In genomic region chr12:105032832-105033775, GRCm38 (mm10) we compare ENCODE assay signal across 8 mouse cellular contexts. TPM values are rescaled to one million over a fixed set of nuclear protein-coding genes. Genes with fewer than 3 reads are reported as not detected.
A peak's percentile ranks its signal among the peaks of the same experiment; 100 is the strongest.
DNase-seq lines count a peak whose midpoint lies in the region; ATAC-seq and TF ChIP-seq lines count a peak whose summit lies in the region.

No protein-coding gene starts in this region.

- no peak for TF ChIP-seq POLR2A in lung, adult 2 months (IDR thresholded peaks at IDR 0.05; ENCODE audit: borderline replicate concordance, extremely low read depth, low read depth, low read length)
- TF ChIP-seq POLR2A in limb, embryonic 14.5 days (IDR thresholded peaks at IDR 0.05; ENCODE audit: borderline replicate concordance, extremely low read depth, insufficient read depth, insufficient read length) = no peak

- peak overlapping the region; percentile 63 for H3K4me3 ChIP-seq in lung, adult 2 months (replicated peaks; ENCODE audit: extremely low read depth, low read depth, low read length)
- peak overlapping the region; percentile 83 for H3K4me3 ChIP-seq in forebrain, embryonic 15.5 days
- peak overlapping the region; percentile 77 for H3K4me3 ChIP-seq in limb, embryonic 14.5 days (replicated peaks; ENCODE audit: low read length)
- peak overlapping the region; percentile 89 for H3K4me3 ChIP-seq in neural tube, embryonic 14.5 days (ENCODE audit: low read depth, low read length)

- peak; percentile 20 for DNase-seq in lung, adult 2 months
- no peak for DNase-seq in lung, postnatal 14 days
- peak; percentile 54 for DNase-seq in ZHBTc4 (ENCODE audit: low read depth, low spot score)
- DNase-seq in limb, embryonic 14.5 days (ENCODE audit: low spot score) = no peak
- DNase-seq in urinary bladder, postnatal 4 days (ENCODE audit: low spot score in 2 of 2) = no peak
- no peak for DNase-seq in left cerebral cortex, adult 11 months (ENCODE audit: low spot score)

- no peak for TF ChIP-seq CTCF in lung, adult 2 months (IDR thresholded peaks at IDR 0.05; ENCODE audit: insufficient read depth, low read length)

- ATAC-seq in forebrain, embryonic 15.5 days (replicated peaks) = peak; percentile 62
- ATAC-seq in limb, embryonic 14.5 days (ENCODE audit: low FRiP score, low read depth) = peak; percentile 28
- ATAC-seq in neural tube, embryonic 14.5 days (ENCODE audit: low read depth) = peak; percentile 57

- peaks cover 8% of the 10 kb centered on the region; the same call in 1 of the 2 replicates for H3K36me3 ChIP-seq in forebrain, embryonic 15.5 days
- peaks cover 12% of the 10 kb centered on the region for H3K36me3 ChIP-seq in limb, embryonic 14.5 days (ENCODE audit: control insufficient read depth, insufficient read depth, low read length)
- H3K36me3 ChIP-seq in neural tube, embryonic 14.5 days (ENCODE audit: control insufficient read depth, insufficient read depth, low read length) = peaks cover 4% of the 10 kb centered on the region; the same call in 1 of the 2 replicates

- peak overlapping the region; percentile 75 for H3K9ac ChIP-seq in forebrain, embryonic 15.5 days (replicated peaks)
- H3K9ac ChIP-seq in limb, embryonic 14.5 days (ENCODE audit: low read depth, low read length, severe bottlenecking) = peak overlapping the region; percentile 75
- peak overlapping the region; percentile 80 for H3K9ac ChIP-seq in neural tube, embryonic 14.5 days (replicated peaks; ENCODE audit: low read depth, low read length)

- H3K4me1 ChIP-seq in lung, adult 2 months (ENCODE audit: control insufficient read depth, insufficient read depth, low read length) = peaks cover 4% of the 10 kb centered on the region
- peaks cover 40% of the 10 kb centered on the region for H3K4me1 ChIP-seq in forebrain, embryonic 15.5 days
- H3K4me1 ChIP-seq in limb, embryonic 14.5 days (ENCODE audit: control insufficient read depth, insufficient read depth, low read length) = peaks cover 19% of the 10 kb centered on the region
- H3K4me1 ChIP-seq in neural tube, embryonic 14.5 days (ENCODE audit: control insufficient read depth, insufficient read depth, low read length) = peaks cover 24% of the 10 kb centered on the region

- H3K27me3 ChIP-seq in forebrain, embryonic 15.5 days = no peaks in the 10 kb centered on the region
- H3K27me3 ChIP-seq in limb, embryonic 14.5 days (ENCODE audit: control insufficient read depth, insufficient read depth, low read length) = no peaks in the 10 kb centered on the region
- no peaks in the 10 kb centered on the region for H3K27me3 ChIP-seq in neural tube, embryonic 14.5 days (ENCODE audit: control insufficient read depth, insufficient read depth, low read length)

- peak overlapping the region; percentile 87 for H3K4me2 ChIP-seq in forebrain, embryonic 15.5 days (replicated peaks)
- H3K4me2 ChIP-seq in limb, embryonic 14.5 days (replicated peaks; ENCODE audit: low read depth, low read length, severe bottlenecking) = peak overlapping the region; percentile 74
- H3K4me2 ChIP-seq in neural tube, embryonic 14.5 days (ENCODE audit: low read depth, low read length) = peak overlapping the region; percentile 95

- 3% methylated on average over 45 of the region's 45 CpGs for WGBS in lung, adult 2 months
- WGBS in forebrain, embryonic 15.5 days = 3% methylated on average over 45 of the region's 45 CpGs
- WGBS in limb, embryonic 14.5 days = 3% methylated on average over 45 of the region's 45 CpGs
- 4% methylated on average over 45 of the region's 45 CpGs for WGBS in neural tube, embryonic 14.5 days

- H3K9me3 ChIP-seq in forebrain, embryonic 15.5 days = no peaks in the 10 kb centered on the region
- H3K9me3 ChIP-seq in limb, embryonic 14.5 days (ENCODE audit: control insufficient read depth, low read length) = no peaks in the 10 kb centered on the region
- H3K9me3 ChIP-seq in neural tube, embryonic 14.5 days (ENCODE audit: control insufficient read depth, low read length) = no peaks in the 10 kb centered on the region

- peak overlapping the region; percentile 81 for H3K27ac ChIP-seq in forebrain, embryonic 15.5 days (replicated peaks)
- peak overlapping the region; percentile 29 for H3K27ac ChIP-seq in limb, embryonic 14.5 days (replicated peaks; ENCODE audit: low read depth, low read length)
- peak overlapping the region; percentile 74 for H3K27ac ChIP-seq in neural tube, embryonic 14.5 days (ENCODE audit: low read depth, low read length)

RNA-seq across cellular contexts. Expression of gene Glrx5, which starts 0.6 kb away (rescaled TPM):
- polyA plus RNA-seq in lung, adult 2 months (2012; rRNA removed) = 43.1 and 54.7 TPM in 2 replicates
- polyA plus RNA-seq in forebrain, embryonic 15.5 days (2015; fragmentation: Nextera tagmentation; extraction: Ambion mirVana) = 145 and 149 TPM in 2 replicates
- 70.0 and 85.1 TPM in 2 replicates for polyA plus RNA-seq in limb, embryonic 14.5 days (2012; rRNA removed)
- polyA plus RNA-seq in limb, embryonic 14.5 days (2014; fragmentation: Nextera tagmentation; extraction: Ambion mirVana) = 163 and 175 TPM in 2 replicates
- 190 and 200 TPM in 2 replicates for polyA plus RNA-seq in neural tube, embryonic 14.5 days (2014; fragmentation: Nextera tagmentation; extraction: Ambion mirVana)

RNA-seq across cellular contexts. Expression of gene Syne3, which starts 23.5 kb away (rescaled TPM):
- polyA plus RNA-seq in lung, adult 2 months (2012; rRNA removed) = 3.5 and 3.7 TPM in 2 replicates
- 0.11 TPM in 1 of 2 replicates, not detected in the other for polyA plus RNA-seq in forebrain, embryonic 15.5 days (2015; fragmentation: Nextera tagmentation; extraction: Ambion mirVana)
- polyA plus RNA-seq in limb, embryonic 14.5 days (2012; rRNA removed) = 2.6 and 3.0 TPM in 2 replicates
- polyA plus RNA-seq in limb, embryonic 14.5 days (2014; fragmentation: Nextera tagmentation; extraction: Ambion mirVana) = 1.2 and 2.0 TPM in 2 replicates
- polyA plus RNA-seq in neural tube, embryonic 14.5 days (2014; fragmentation: Nextera tagmentation; extraction: Ambion mirVana) = 0.23 and 0.26 TPM in 2 replicates

Comparison
In these comparisons a context has a peak if more than half of its experiments do, and no peak if none do; other contexts are left out.
1. DNase-seq: peak in lung, adult 2 months (single experiment) and ZHBTc4 (single experiment); none in lung, postnatal 14 days (single experiment), limb, embryonic 14.5 days (single experiment), urinary bladder, postnatal 4 days (0 of 2) and left cerebral cortex, adult 11 months (single experiment).
2. H3K27ac ChIP-seq: peak in every context shown above with its lines; median percentile 81 in forebrain, embryonic 15.5 days; 74 in neural tube, embryonic 14.5 days; 29 in limb, embryonic 14.5 days.
3. Peak in every context shown above with its lines, with median percentiles within 50 percentile points of each other: H3K4me3 ChIP-seq, ATAC-seq, H3K4me2 ChIP-seq and H3K9ac ChIP-seq.